Mouse (Mus musculus) neural tube, embryonic 15.5 days (tissue): Measurements from ENCODE around the gene Fgfrl1. TPM values are rescaled to one million over a fixed set of nuclear protein-coding genes. Genes with fewer than 3 reads are reported as not detected.
"Not testable (repeated sequence)": the region's sequence is repeated elsewhere in the genome, so short reads cannot be mapped to it uniquely, and the experiment has no call there.

ENCODE experiments used
- ATAC-seq: fragments of 200-750 bp; cut with Nextera tagmentation; 2 replicates; pipeline ENCODE4 v1.8.0; 2017; ENCODE audit warnings: mild to moderate bottlenecking, moderate TSS enrichment, moderate library complexity; ENCODE audit not compliant: low FRiP score
- H3K27ac ChIP-seq: fragments of 300-500 bp; sonication (generic); replicated peaks from 2 replicates; pipeline ENCODE4 v1.5.1; 2015; ENCODE audit warnings: mild to moderate bottlenecking, inconsistent platforms
- H3K27me3 ChIP-seq: fragments of 300-500 bp; sonication (generic); replicated peaks from 2 replicates; pipeline ENCODE4 v1.6.1; 2015; ENCODE audit warnings: inconsistent platforms
- H3K36me3 ChIP-seq: fragments of 300-500 bp; sonication (generic); 2 replicates; pipeline ENCODE4 v1.6.1; 2015; ENCODE audit warnings: inconsistent platforms
- H3K4me1 ChIP-seq: fragments of 300-500 bp; sonication (generic); 2 replicates; pipeline ENCODE4 v1.6.1; 2015; ENCODE audit warnings: inconsistent platforms
- H3K4me2 ChIP-seq: fragments of 300-500 bp; sonication (generic); 2 replicates; pipeline ENCODE4 v1.6.1; 2015; ENCODE audit warnings: inconsistent platforms, mild to moderate bottlenecking, moderate library complexity
- H3K4me3 ChIP-seq: fragments of 300-500 bp; sonication (generic); replicated peaks from 2 replicates; pipeline ENCODE4 v1.5.1; 2015; ENCODE audit warnings: mild to moderate bottlenecking, inconsistent platforms
- H3K9ac ChIP-seq: fragments of 300-500 bp; sonication (generic); replicated peaks from 2 replicates; pipeline ENCODE4 v1.6.1; 2015; ENCODE audit warnings: mild to moderate bottlenecking, inconsistent platforms
- H3K9me3 ChIP-seq: fragments of 300-500 bp; sonication (generic); replicated peaks from 2 replicates; pipeline ENCODE4 v1.6.1; 2016; ENCODE audit warnings: inconsistent platforms
- WGBS: fragments of 180-500 bp; shearing (Covaris S2); methylation state at CpG from one replicate; pipeline ENCODE4 v1.1.7; 2015; ENCODE audit warnings: mixed read lengths; 5-methylcytosine and 5-hydroxymethylcytosine counted together
- polyA plus RNA-seq: library from polyadenylated mRNA; unstranded; fragments of >200 nt; fragmentation: Nextera tagmentation; extraction: Ambion mirVana; gene quantifications from 2 replicates; pipeline ENCODE4 v1.2.1, GENCODE M21; 2015

Fgfrl1 gene
- polyA plus RNA-seq, 1 experiment from 2014 or later = 7.8 TPM

- H3K36me3 ChIP-seq = no peaks in the 10 kb centered on the region
- no peak; the same call in 1 of the 2 replicates for ATAC-seq
- WGBS = 92% methylated on average over 1 of the region's 1 CpGs
- no peak overlapping the region for H3K27ac ChIP-seq
- no peaks in the 10 kb centered on the region for H3K4me1 ChIP-seq
- H3K4me2 ChIP-seq = no peak overlapping the region
- H3K9me3 ChIP-seq = no peaks in the 10 kb centered on the region
- H3K9ac ChIP-seq = no peak overlapping the region
- H3K27me3 ChIP-seq = no peaks in the 10 kb centered on the region
- no peak overlapping the region for H3K4me3 ChIP-seq
Measured at GRCm38 (mm10) chr5:108727425-108727824, 35.2 kb downstream of the Fgfrl1 start.

GRCm38 (mm10) chr5:108741844-108742243, 49.7 kb downstream of the Fgfrl1 start:
- 88% methylated on average over 2 of the region's 2 CpGs for WGBS
- Histone ChIP-seq H3K27me3 (no peaks in the 10 kb centered on the region), H3K9me3 (no peaks in the 10 kb centered on the region), H3K4me2 (no peak overlapping the region), H3K4me3 (no peak overlapping the region), H3K4me1 (no peaks in the 10 kb centered on the region), H3K27ac (no peak overlapping the region), H3K9ac (no peak overlapping the region), H3K36me3 (no peaks in the 10 kb centered on the region)
- ATAC-seq = no peak

GRCm38 (mm10) chr5:108742596-108742995, 50.4 kb downstream of the Fgfrl1 start:
- 79% methylated on average over 2 of the region's 2 CpGs for WGBS
- no peak for ATAC-seq
- no peaks in the 10 kb centered on the region for H3K36me3 ChIP-seq

GRCm38 (mm10) chr5:108743856-108744255, 51.7 kb downstream of the Fgfrl1 start:
- no peak for ATAC-seq
- Histone ChIP-seq H3K4me3 (no peak overlapping the region), H3K36me3 (no peaks in the 10 kb centered on the region), H3K4me2 (no peak overlapping the region), H3K9me3 (no peaks in the 10 kb centered on the region), H3K27ac (no peak overlapping the region), H3K9ac (no peak overlapping the region), H3K4me1 (no peaks in the 10 kb centered on the region), H3K27me3 (no peaks in the 10 kb centered on the region)
- 56% methylated on average over 2 of the region's 2 CpGs for WGBS

More at GRCm38 (mm10) chr5:108742596-108742995, 50.4 kb downstream of the Fgfrl1 start:
- no peak overlapping the region for H3K4me3 ChIP-seq
- H3K4me2 ChIP-seq = no peak overlapping the region
- H3K27ac ChIP-seq = no peak overlapping the region
- no peak overlapping the region for H3K9ac ChIP-seq
- no peaks in the 10 kb centered on the region for H3K9me3 ChIP-seq
- H3K27me3 ChIP-seq = no peaks in the 10 kb centered on the region
- no peaks in the 10 kb centered on the region for H3K4me1 ChIP-seq

GRCm38 (mm10) chr5:108744629-108745028, 52.4 kb downstream of the Fgfrl1 start:
- no peaks in the 10 kb centered on the region for H3K9me3 ChIP-seq
- no peaks in the 10 kb centered on the region for H3K27me3 ChIP-seq
- WGBS = 86% methylated on average over 3 of the region's 3 CpGs
- no peak overlapping the region for H3K27ac ChIP-seq
- H3K9ac ChIP-seq = no peak overlapping the region
- no peak overlapping the region for H3K4me2 ChIP-seq
- H3K36me3 ChIP-seq = no peaks in the 10 kb centered on the region
- ATAC-seq = no peak
- no peaks in the 10 kb centered on the region for H3K4me1 ChIP-seq
- H3K4me3 ChIP-seq = no peak overlapping the region

GRCm38 (mm10) chr5:108750328-108751210, 58.4 kb downstream of the Fgfrl1 start:
- Histone ChIP-seq H3K9ac (no peak overlapping the region), H3K27me3 (no peaks in the 10 kb centered on the region), H3K4me1 (no peaks in the 10 kb centered on the region), H3K27ac (no peak overlapping the region), H3K36me3 (no peaks in the 10 kb centered on the region), H3K9me3 (no peaks in the 10 kb centered on the region), H3K4me2 (no peak overlapping the region), H3K4me3 (no peak overlapping the region)
- WGBS = 89% methylated on average over 5 of the region's 5 CpGs
- ATAC-seq = no peak

- H3K4me2 ChIP-seq, H3K27me3 ChIP-seq, H3K4me1 ChIP-seq, H3K36me3 ChIP-seq, H3K4me3 ChIP-seq, H3K27ac ChIP-seq, H3K9me3 ChIP-seq, ATAC-seq, H3K9ac ChIP-seq: not testable (repeated sequence)
- 89% methylated on average over 4 of the region's 4 CpGs for WGBS
Measured at GRCm38 (mm10) chr5:108751258-108751657, 59.1 kb downstream of the Fgfrl1 start.

Other genes starting within 250 kb of the Fgfrl1 start
- 0.19 and 0.34 TPM in 2 replicates for gene Mfsd7a, start 243.5 kb upstream of the Fgfrl1 start, polyA plus RNA-seq
- 24.7 and 25.5 TPM in 2 replicates for gene Pcgf3, start 231.2 kb upstream of the Fgfrl1 start, polyA plus RNA-seq
- gene Cplx1, start 142.4 kb upstream of the Fgfrl1 start, polyA plus RNA-seq = 258 and 285 TPM in 2 replicates
- gene Gak, start 62.6 kb upstream of the Fgfrl1 start, polyA plus RNA-seq = 45.2 and 52.3 TPM in 2 replicates
- gene Tmem175, start 62.6 kb upstream of the Fgfrl1 start, polyA plus RNA-seq = 24.0 and 28.9 TPM in 2 replicates
- 11.4 and 11.7 TPM in 2 replicates for gene Idua, start 32.1 kb upstream of the Fgfrl1 start, polyA plus RNA-seq
- 25.2 and 33.9 TPM in 2 replicates for gene Dgkq, start 22.7 kb upstream of the Fgfrl1 start, polyA plus RNA-seq
- 2.6 TPM in 2 replicates for gene Slc26a1, start 16.8 kb upstream of the Fgfrl1 start, polyA plus RNA-seq
- gene Rnf212, start 82.6 kb downstream of the Fgfrl1 start, polyA plus RNA-seq = not detected in 2 replicates
- gene Tmed11, start 103.0 kb downstream of the Fgfrl1 start, polyA plus RNA-seq = not detected in 2 replicates
- gene Vmn2r8, start 116.5 kb downstream of the Fgfrl1 start, polyA plus RNA-seq = not detected in 2 replicates
- gene Vmn2r9, start 160.2 kb downstream of the Fgfrl1 start, polyA plus RNA-seq = not detected in 2 replicates